Mouse (Mus musculus) megakaryocyte, embryonic 14.5 days (primary cell): ENCODE measurements around the gene Cdc42bpa.

Experiments used
- FLI1 ChIP-seq: IDR thresholded peaks from 2 replicates; pipeline ENCODE4 v1.6.1; 2012; ENCODE audit warnings: low read length, inconsistent platforms, mixed read lengths
- GATA1 ChIP-seq: IDR thresholded peaks from 3 replicates; pipeline ENCODE4 v1.6.1; 2012; ENCODE audit warnings: mixed read lengths, low read length, inconsistent platforms, borderline replicate concordance

DNA sequence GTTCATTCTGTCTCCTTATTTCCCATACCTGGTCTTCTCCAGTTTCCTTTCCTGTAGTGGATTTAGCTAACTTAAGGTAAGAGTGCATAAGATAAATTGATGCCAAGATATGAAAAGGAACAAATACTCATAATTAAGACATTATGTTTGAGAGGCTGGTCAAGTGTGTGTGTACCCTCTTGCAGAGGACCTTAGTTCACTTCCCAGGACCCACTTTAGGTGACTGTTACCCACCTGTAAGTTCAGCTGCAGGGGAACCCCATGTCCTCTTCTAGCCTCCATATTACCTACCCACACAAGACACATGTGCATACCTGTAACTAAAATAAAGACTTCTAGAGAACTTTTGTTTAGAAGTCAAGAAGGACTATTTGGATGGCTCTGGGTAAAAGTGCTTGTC, 84.9 kb downstream of the Cdc42bpa start:
- TF ChIP-seq GATA1 (no peak), FLI1 (no peak)
